Mouse (Mus musculus) erythroblast, embryonic 14.5 days (primary cell): ENCODE results near the gene Cln6. TPM values are rescaled to one million over a fixed set of nuclear protein-coding genes. Genes with fewer than 3 reads are reported as not detected.
A peak's percentile ranks its signal among the peaks of the same experiment; 100 is the strongest.

Experiments
- H3K27me3 ChIP-seq: 2 replicates; pipeline ENCODE4 v1.6.1; 2012; ENCODE audit warnings: inconsistent platforms; ENCODE audit not compliant: control insufficient read depth
- H3K36me3 ChIP-seq: 2 replicates; pipeline ENCODE4 v1.6.1; 2012; ENCODE audit warnings: mild to moderate bottlenecking, inconsistent platforms; ENCODE audit not compliant: control insufficient read depth
- H3K4me1 ChIP-seq: 2 replicates; pipeline ENCODE4 v1.6.1; 2012; ENCODE audit warnings: inconsistent platforms; ENCODE audit not compliant: control insufficient read depth
- H3K4me3 ChIP-seq: replicated peaks from 2 replicates; pipeline ENCODE3; 2012; ENCODE audit warnings: moderate library complexity, mild to moderate bottlenecking, inconsistent platforms
- H3K9me3 ChIP-seq: 2 replicates; pipeline ENCODE4 v1.6.1; 2012; ENCODE audit warnings: low read length, inconsistent platforms, mixed read lengths; ENCODE audit not compliant: control insufficient read depth
- GATA1 ChIP-seq: IDR thresholded peaks from 2 replicates; pipeline ENCODE4 v1.6.1; 2012; ENCODE audit warnings: low read length, inconsistent platforms, mixed read lengths
- TAL1 ChIP-seq: IDR thresholded peaks from 3 replicates; pipeline ENCODE4 v1.6.1; 2012; ENCODE audit warnings: low read length, inconsistent platforms, mixed read lengths
- polyA plus RNA-seq: library from polyadenylated mRNA; stranded (reverse); fragments of >175 nt; gene quantifications from 2 replicates; pipeline ENCODE4 v1.2.3, GENCODE M21; 2012

The Cln6 gene
- polyA plus RNA-seq, 1 experiment: 2.2 TPM

GRCm38 (mm10) chr9:62827939-62828652 lies 10.5 kb upstream of the Cln6 start:
- no peaks in the 10 kb centered on the region; the same call in 1 of the 2 replicates for H3K27me3 ChIP-seq
- H3K4me3 ChIP-seq: peak overlapping the region; percentile 64
- no peaks in the 10 kb centered on the region for H3K9me3 ChIP-seq
- TF ChIP-seq TAL1 (no peak), GATA1 (peak; percentile 41)
- no peaks in the 10 kb centered on the region for H3K36me3 ChIP-seq
- H3K4me1 ChIP-seq: peaks cover 35% of the 10 kb centered on the region

GRCm38 (mm10) chr9:62828662-62829086 lies 9.9 kb upstream of the Cln6 start:
- H3K4me3 ChIP-seq: peak overlapping the region; percentile 64
- no peaks in the 10 kb centered on the region for H3K36me3 ChIP-seq
- H3K27me3 ChIP-seq: no peaks in the 10 kb centered on the region; the same call in 1 of the 2 replicates
- no peak for TF ChIP-seq GATA1
- peaks cover 35% of the 10 kb centered on the region for H3K4me1 ChIP-seq
- no peaks in the 10 kb centered on the region for H3K9me3 ChIP-seq

- no peak overlapping the region for H3K4me3 ChIP-seq
- no peaks in the 10 kb centered on the region for H3K9me3 ChIP-seq
- H3K4me1 ChIP-seq: peaks cover 35% of the 10 kb centered on the region
- H3K27me3 ChIP-seq: no peaks in the 10 kb centered on the region; the same call in 1 of the 2 replicates
- H3K36me3 ChIP-seq: no peaks in the 10 kb centered on the region
- TF ChIP-seq TAL1: no peak
- TF ChIP-seq GATA1: no peak
Measured at GRCm38 (mm10) chr9:62829877-62830276, 8.7 kb upstream of the Cln6 start.

- Histone ChIP-seq H3K4me3 (no peak overlapping the region), H3K27me3 (no peaks in the 10 kb centered on the region; the same call in 1 of the 2 replicates), H3K36me3 (no peaks in the 10 kb centered on the region), H3K9me3 (no peaks in the 10 kb centered on the region), H3K4me1 (peaks cover 31% of the 10 kb centered on the region)
- TF ChIP-seq GATA1: no peak
- no peak for TF ChIP-seq TAL1
Measured at GRCm38 (mm10) chr9:62834906-62835305, 3.7 kb upstream of the Cln6 start.

- Histone ChIP-seq H3K4me1 (peaks cover 40% of the 10 kb centered on the region), H3K9me3 (no peaks in the 10 kb centered on the region), H3K36me3 (peaks cover 9% of the 10 kb centered on the region), H3K27me3 (no peaks in the 10 kb centered on the region), H3K4me3 (no peak overlapping the region)
- TF ChIP-seq TAL1 (no peak), GATA1 (no peak)
Measured at GRCm38 (mm10) chr9:62835705-62836446, 2.7 kb upstream of the Cln6 start.

- peaks cover 45% of the 10 kb centered on the region for H3K4me1 ChIP-seq
- H3K4me3 ChIP-seq: peak overlapping the region; percentile 91
- no peaks in the 10 kb centered on the region for H3K27me3 ChIP-seq
- H3K36me3 ChIP-seq: peaks cover 18% of the 10 kb centered on the region
- TF ChIP-seq GATA1 (no peak), TAL1 (no peak)
- H3K9me3 ChIP-seq: no peaks in the 10 kb centered on the region
Measured at GRCm38 (mm10) chr9:62837611-62838010, 974 bp upstream of the Cln6 start.

- Histone ChIP-seq H3K4me3 (peak overlapping the region; percentile 91), H3K9me3 (no peaks in the 10 kb centered on the region), H3K27me3 (no peaks in the 10 kb centered on the region), H3K36me3 (peaks cover 20% of the 10 kb centered on the region), H3K4me1 (peaks cover 50% of the 10 kb centered on the region)
- TF ChIP-seq TAL1 (no peak), GATA1 (no peak)
Measured at GRCm38 (mm10) chr9:62838146-62838505, 459 bp upstream of the Cln6 start.

GRCm38 (mm10) chr9:62839172-62839770 lies 686 bp downstream of the Cln6 start:
- H3K4me3 ChIP-seq: peak overlapping the region; percentile 91
- peaks cover 26% of the 10 kb centered on the region for H3K36me3 ChIP-seq
- TF ChIP-seq GATA1 (no peak), TAL1 (no peak)
- no peaks in the 10 kb centered on the region for H3K27me3 ChIP-seq
- H3K9me3 ChIP-seq: no peaks in the 10 kb centered on the region
- H3K4me1 ChIP-seq: peaks cover 50% of the 10 kb centered on the region
